Mouse (Mus musculus): Measurements from ENCODE around the gene Tnfsf9. TPM values are rescaled to one million over a fixed set of nuclear protein-coding genes. Genes with fewer than 3 reads are reported as not detected.
"Not testable (repeated sequence)": the region's sequence is repeated elsewhere in the genome, so short reads cannot be mapped to it uniquely, and the experiment has no call there.

The Tnfsf9 gene
- polyA plus RNA-seq, 1 experiment from 2014 or later = 8.1 TPM

DNA sequence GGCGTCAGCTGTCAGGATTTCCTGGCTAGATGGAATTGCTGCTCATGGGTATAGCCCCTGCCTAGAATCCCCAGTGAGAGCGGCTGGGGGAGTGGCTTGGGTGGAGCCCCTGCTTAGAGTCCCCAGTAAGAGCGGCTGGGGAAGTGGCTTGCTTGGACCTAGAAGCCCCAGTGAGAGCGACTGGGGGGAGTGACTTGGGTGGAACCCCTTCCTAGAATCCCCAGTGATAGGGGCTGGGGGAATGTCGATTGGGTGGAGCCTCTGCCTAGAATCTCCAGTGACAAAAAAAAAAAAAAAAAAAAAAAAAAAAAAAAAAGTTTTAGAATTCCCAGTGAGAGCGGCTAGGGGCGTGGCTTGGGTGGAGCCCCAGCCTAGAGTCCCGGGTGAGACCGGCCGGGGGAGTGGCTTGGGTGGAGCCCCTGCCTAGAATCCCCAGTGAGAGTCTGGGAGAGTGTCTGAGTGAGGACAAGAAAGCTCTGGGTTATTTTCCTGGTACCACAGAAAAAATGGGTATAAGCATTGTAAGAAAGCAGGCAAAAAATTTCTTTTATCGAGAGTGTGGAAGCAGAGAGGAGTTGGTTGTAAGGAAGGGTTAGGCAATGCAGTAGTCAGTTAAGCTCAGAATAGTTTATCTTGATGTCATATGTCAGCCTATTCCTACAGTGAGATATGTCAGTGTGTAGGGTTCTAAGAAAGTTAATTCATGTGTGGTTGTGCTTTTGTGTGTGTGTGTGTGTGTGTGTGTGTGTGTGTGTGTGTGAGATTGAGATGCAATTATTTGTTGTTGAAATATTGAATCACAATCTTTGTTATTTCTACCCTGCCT lies 13.6 kb downstream of the Tnfsf9 start:
- H3K4me3 ChIP-seq (ENCODE audit: low read depth, low read length) = no peak overlapping the region
- WGBS = under 1% methylated on average over 11 of the region's 11 CpGs
- H3K9ac ChIP-seq = no peak overlapping the region
- TF ChIP-seq CTCF (IDR thresholded peaks at IDR 0.05; ENCODE audit: low read depth) = no peak
- H3K27ac ChIP-seq (ENCODE audit: low read depth) = no peak overlapping the region
- H3K9me3 ChIP-seq (ENCODE audit: low read depth, low read length) = no peaks in the 10 kb centered on the region
- no peaks in the 10 kb centered on the region for H3K27me3 ChIP-seq (ENCODE audit: insufficient read depth, low read length)
- peak overlapping the region; percentile 50 for H3K4me2 ChIP-seq
- ATAC-seq (ENCODE audit: insufficient read depth) (peak; percentile 97), DNase-seq (peak; percentile 90)
- no peaks in the 10 kb centered on the region for H3K4me1 ChIP-seq (ENCODE audit: insufficient read depth)
- no peaks in the 10 kb centered on the region for H3K36me3 ChIP-seq (ENCODE audit: insufficient read depth)

DNA sequence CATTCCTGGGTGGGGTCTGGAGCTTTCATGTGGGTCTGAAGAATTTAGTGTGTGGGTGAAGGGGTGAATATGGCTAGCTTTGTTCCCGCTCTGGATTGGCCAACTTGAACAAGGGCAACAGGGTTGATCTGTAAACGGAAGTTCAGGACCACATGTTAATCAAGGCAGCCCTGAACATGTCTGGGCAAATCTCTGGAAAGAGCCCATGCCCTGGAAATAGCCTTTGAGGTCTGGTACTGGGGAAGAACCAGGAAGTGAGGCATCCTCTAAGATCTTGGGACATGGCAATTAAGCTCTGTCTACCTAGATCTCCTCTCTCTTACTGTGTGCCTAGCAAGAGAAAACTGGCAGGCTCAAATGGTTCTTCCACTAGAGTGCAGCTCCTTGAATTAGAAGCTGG lies 16.7 kb downstream of the Tnfsf9 start:
- no peak overlapping the region for H3K4me3 ChIP-seq (ENCODE audit: low read depth, low read length)
- H3K9ac ChIP-seq = no peak overlapping the region
- TF ChIP-seq CTCF (IDR thresholded peaks at IDR 0.05; ENCODE audit: low read depth) = no peak
- ATAC-seq (ENCODE audit: insufficient read depth) (no peak), DNase-seq (no peak)
- no peaks in the 10 kb centered on the region for H3K36me3 ChIP-seq (ENCODE audit: insufficient read depth)
- H3K27me3 ChIP-seq (ENCODE audit: insufficient read depth, low read length) = no peaks in the 10 kb centered on the region
- no peak overlapping the region for H3K4me2 ChIP-seq
- H3K4me1 ChIP-seq (ENCODE audit: insufficient read depth) = no peaks in the 10 kb centered on the region
- H3K27ac ChIP-seq (ENCODE audit: low read depth) = no peak overlapping the region
- no peaks in the 10 kb centered on the region for H3K9me3 ChIP-seq (ENCODE audit: low read depth, low read length)
- 55% methylated on average over 2 of the region's 2 CpGs for WGBS

DNA sequence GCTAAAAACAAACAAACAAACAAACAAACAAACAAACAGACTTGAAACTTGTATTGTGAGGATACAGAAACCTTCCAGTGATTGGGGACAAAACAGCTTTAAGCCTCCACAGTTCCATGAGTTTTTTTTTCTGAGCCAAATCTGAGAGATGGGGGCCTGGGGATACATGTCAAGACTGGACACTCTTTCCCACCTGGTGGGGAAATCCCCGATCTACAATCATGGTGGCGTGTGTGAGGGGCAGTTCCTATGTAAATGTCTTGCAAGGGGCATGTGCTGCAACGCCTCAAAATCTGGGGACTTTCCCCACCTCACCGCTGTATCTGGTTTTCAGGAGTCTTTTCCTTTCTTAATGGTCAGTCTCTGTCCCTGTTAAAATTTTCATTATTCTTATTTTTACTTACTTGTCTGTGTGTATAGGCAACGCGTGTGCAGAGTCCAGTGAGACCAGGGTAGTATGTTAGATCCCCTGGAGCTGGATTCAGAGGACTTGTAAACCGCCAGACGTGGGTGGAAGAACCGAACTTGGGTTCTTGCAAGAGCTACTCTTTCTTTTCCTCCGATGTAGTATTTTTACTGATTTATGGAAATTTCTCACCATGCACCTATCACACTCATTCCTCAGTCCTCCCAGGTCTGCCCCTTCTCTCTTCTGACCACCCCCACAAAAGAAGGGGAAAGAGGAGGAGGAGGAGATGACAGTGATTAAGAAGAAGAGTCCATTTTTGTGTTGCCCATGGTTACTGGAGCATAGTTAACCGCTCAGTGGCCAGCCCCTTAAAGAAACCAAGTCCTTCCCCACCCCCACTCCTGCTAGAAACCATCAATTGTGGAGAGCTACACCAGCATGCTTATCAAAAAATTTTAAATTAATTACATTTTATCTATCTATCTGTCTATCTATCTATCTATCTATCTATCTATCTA lies 18.3 kb downstream of the Tnfsf9 start:
- Histone ChIP-seq H3K9ac (no peak overlapping the region), H3K9me3 (ENCODE audit: low read depth, low read length) (no peaks in the 10 kb centered on the region), H3K4me1 (ENCODE audit: insufficient read depth) (no peaks in the 10 kb centered on the region), H3K4me2 (no peak overlapping the region), H3K27me3 (ENCODE audit: insufficient read depth, low read length) (no peaks in the 10 kb centered on the region), H3K27ac (ENCODE audit: low read depth) (no peak overlapping the region), H3K4me3 (ENCODE audit: low read depth, low read length) (no peak overlapping the region), H3K36me3 (ENCODE audit: insufficient read depth) (no peaks in the 10 kb centered on the region)
- ATAC-seq (ENCODE audit: insufficient read depth) = no peak
- TF ChIP-seq CTCF (IDR thresholded peaks at IDR 0.05; ENCODE audit: low read depth) = no peak
- WGBS = 81% methylated on average over 11 of the region's 11 CpGs
- DNase-seq = no peak

DNA sequence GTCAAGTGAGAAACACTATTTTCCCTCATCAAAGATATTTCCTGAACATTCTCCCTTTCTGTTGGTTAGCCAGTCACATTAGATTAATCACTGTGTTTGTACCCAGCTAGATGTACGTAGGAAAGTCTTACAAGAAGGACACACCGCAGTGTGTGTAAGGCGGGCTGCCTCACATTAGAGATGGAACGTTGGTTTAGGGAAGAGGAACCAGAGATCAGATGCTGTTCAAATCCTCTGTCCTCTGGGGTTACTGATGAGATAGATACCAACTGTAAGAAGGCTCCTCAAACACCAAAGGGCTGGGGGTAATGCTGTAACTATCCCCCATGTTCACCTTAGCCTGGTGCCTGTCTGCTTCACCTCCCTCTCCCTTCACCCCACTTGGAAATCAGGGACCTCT lies 19.7 kb downstream of the Tnfsf9 start:
- Histone ChIP-seq H3K4me3 (ENCODE audit: low read depth, low read length) (no peak overlapping the region), H3K4me2 (no peak overlapping the region), H3K27ac (ENCODE audit: low read depth) (no peak overlapping the region), H3K9ac (no peak overlapping the region), H3K27me3 (ENCODE audit: insufficient read depth, low read length) (no peaks in the 10 kb centered on the region), H3K36me3 (ENCODE audit: insufficient read depth) (no peaks in the 10 kb centered on the region), H3K4me1 (ENCODE audit: insufficient read depth) (no peaks in the 10 kb centered on the region), H3K9me3 (ENCODE audit: low read depth, low read length) (no peaks in the 10 kb centered on the region)
- DNase-seq = no peak
- no peak for TF ChIP-seq CTCF (IDR thresholded peaks at IDR 0.05; ENCODE audit: low read depth)
- ATAC-seq (ENCODE audit: insufficient read depth) = no peak
- WGBS = 70% methylated on average over 4 of the region's 4 CpGs

- DNase-seq (no peak), ATAC-seq (ENCODE audit: insufficient read depth) (no peak)
- TF ChIP-seq CTCF (IDR thresholded peaks at IDR 0.05; ENCODE audit: low read depth) = no peak
- Histone ChIP-seq H3K4me1 (ENCODE audit: insufficient read depth) (no peaks in the 10 kb centered on the region), H3K4me3 (ENCODE audit: low read depth, low read length) (no peak overlapping the region), H3K36me3 (ENCODE audit: insufficient read depth) (no peaks in the 10 kb centered on the region), H3K27me3 (ENCODE audit: insufficient read depth, low read length) (no peaks in the 10 kb centered on the region), H3K9me3 (ENCODE audit: low read depth, low read length) (no peaks in the 10 kb centered on the region), H3K4me2 (no peak overlapping the region), H3K27ac (ENCODE audit: low read depth) (no peak overlapping the region), H3K9ac (no peak overlapping the region)
- 54% methylated on average over 3 of the region's 3 CpGs for WGBS
Measured at GRCm38 (mm10) chr17:57125853-57126622, 20.9 kb downstream of the Tnfsf9 start.

GRCm38 (mm10) chr17:57131793-57132192 lies 26.7 kb downstream of the Tnfsf9 start:
- 67% methylated on average over 1 of the region's 1 CpGs for WGBS

DNA sequence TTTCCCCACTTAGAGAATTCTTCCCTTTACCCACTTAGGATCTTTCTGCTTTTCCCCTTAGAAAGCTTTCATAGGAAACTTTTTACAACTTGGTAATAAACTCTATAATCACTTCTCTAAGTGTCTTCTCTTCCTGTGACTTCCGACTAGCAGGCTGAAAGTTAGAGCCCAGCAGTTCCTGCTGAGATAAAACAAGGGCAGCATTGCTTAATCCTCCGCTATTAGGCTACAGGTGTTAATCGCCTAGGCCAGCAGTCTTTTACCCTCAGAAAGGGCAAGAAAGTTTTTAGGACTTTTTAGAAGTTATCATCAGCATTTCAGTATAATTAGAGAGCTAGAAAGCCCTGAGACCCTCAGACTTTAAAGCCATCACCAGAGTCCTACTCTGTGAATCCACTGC lies 28.9 kb downstream of the Tnfsf9 start:
- H3K36me3 ChIP-seq (ENCODE audit: insufficient read depth); H3K27me3 ChIP-seq (ENCODE audit: insufficient read depth, low read length); H3K4me2 ChIP-seq; H3K27ac ChIP-seq (ENCODE audit: low read depth); H3K4me3 ChIP-seq (ENCODE audit: low read depth, low read length); H3K9me3 ChIP-seq (ENCODE audit: low read depth, low read length); H3K9ac ChIP-seq; DNase-seq; ATAC-seq (ENCODE audit: insufficient read depth); H3K4me1 ChIP-seq (ENCODE audit: insufficient read depth): not testable (repeated sequence)
- WGBS = 10% methylated on average over 3 of the region's 3 CpGs

More at GRCm38 (mm10) chr17:57131793-57132192, 26.7 kb downstream of the Tnfsf9 start:
- Histone ChIP-seq H3K9ac (no peak overlapping the region), H3K4me3 (ENCODE audit: low read depth, low read length) (no peak overlapping the region), H3K4me2 (no peak overlapping the region), H3K36me3 (ENCODE audit: insufficient read depth) (no peaks in the 10 kb centered on the region), H3K27ac (ENCODE audit: low read depth) (no peak overlapping the region), H3K27me3 (ENCODE audit: insufficient read depth, low read length) (no peaks in the 10 kb centered on the region), H3K4me1 (ENCODE audit: insufficient read depth) (no peaks in the 10 kb centered on the region), H3K9me3 (ENCODE audit: low read depth, low read length) (no peaks in the 10 kb centered on the region)
- no peak for DNase-seq
- no peak for TF ChIP-seq CTCF (IDR thresholded peaks at IDR 0.05; ENCODE audit: low read depth)
- ATAC-seq (ENCODE audit: insufficient read depth) = no peak

Measured in lung, embryonic 14.5 days (tissue).